Mouse (Mus musculus) heart, adult 2 months (tissue): Measurements from ENCODE around the gene Fzr1.

ENCODE experiments used
- CTCF ChIP-seq: fragments of 200-600 bp; IDR thresholded peaks from 2 replicates; pipeline ENCODE4 v1.8.1; 2022; ENCODE audit warnings: antibody characterized with exemption, mild to moderate bottlenecking, moderate library complexity
- EP300 ChIP-seq: fragments of 200-500 bp; IDR thresholded peaks from 2 replicates; pipeline ENCODE4 v1.6.1; 2011; ENCODE audit warnings: low read depth, low read length, control low read depth; ENCODE audit not compliant: insufficient read depth
- POLR2A ChIP-seq: fragments of 200-500 bp; IDR thresholded peaks from 2 replicates; pipeline ENCODE4 v1.6.1; 2011; ENCODE audit warnings: mild to moderate bottlenecking, low read depth, low read length, control low read depth; ENCODE audit not compliant: insufficient read depth

DNA sequence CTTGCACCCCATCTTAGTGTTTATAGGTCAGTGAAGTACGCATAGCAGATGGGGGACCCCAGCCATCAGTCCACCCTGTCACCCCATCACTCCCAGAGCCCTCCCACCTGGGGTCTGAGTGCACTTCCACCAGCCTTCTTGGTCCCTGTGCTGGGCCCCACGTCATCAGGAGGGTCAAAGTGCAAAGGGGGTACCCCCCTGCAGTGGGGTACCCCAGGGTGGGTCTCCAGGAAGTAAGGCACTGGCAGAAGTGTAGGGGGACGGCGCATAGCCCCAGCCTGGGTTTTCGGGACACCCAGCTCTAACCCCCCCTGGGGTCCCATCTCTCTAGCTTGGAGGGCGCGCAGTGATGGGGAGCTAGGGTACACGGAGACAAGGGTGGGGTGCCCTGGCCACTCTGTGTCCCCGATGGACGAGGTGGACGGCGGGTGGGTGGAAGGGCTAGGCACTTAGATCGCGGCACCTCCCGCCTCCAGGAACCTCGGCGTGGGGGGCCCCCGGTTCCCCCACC is 21.5 kb upstream of the Fzr1 start:
- no peak for TF ChIP-seq EP300
- TF ChIP-seq POLR2A, result no peak
- TF ChIP-seq CTCF, result no peak
